Mouse (Mus musculus) Muller cell, postnatal 12 days (primary cell): ENCODE measurements around the gene Olfr819.
"Not testable (repeated sequence)": the region's sequence is repeated elsewhere in the genome, so short reads cannot be mapped to it uniquely, and the experiment has no call there.

ENCODE experiments used
- DNase-seq: peaks from one replicate; pipeline ENCODE4 v3.0.0-alpha.2; 2015; ENCODE audit errors: inconsistent ontology term

Olfr819 gene

GRCm38 (mm10) chr10:129967166-129967565 is at the start of gene Olfr819:
Gene Olfr819, minus strand, starts transcription at chr10:129967266.
- not testable (repeated sequence) for DNase-seq

- no peak for DNase-seq
These were observed 45.3 kb upstream of the Olfr819 start, which contains the start of gene Olfr820 for GRCm38 (mm10) chr10:130012321-130012720. Gene Olfr820, plus strand, starts transcription at chr10:130012621.

DNA sequence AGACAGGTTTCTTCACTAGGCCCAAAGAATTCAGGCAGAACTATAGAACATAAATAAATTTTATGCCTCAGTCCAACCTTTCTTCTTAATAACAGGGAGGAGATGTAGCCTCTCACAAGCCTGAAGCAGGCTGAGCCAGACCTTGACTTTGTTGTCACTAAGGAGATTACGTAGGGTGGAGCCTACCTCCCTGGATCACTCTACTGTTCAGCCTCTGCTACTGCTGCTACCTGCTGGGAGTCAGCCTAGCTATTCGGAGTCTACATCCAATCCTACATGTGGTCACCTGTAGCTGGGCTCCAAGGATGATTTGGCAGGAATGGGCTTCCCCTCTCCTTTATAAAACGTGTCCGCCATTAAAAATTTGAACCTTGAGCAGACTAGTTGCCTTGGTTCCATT is 38.3 kb upstream of the Olfr819 start:
- not testable (repeated sequence) for DNase-seq

DNA sequence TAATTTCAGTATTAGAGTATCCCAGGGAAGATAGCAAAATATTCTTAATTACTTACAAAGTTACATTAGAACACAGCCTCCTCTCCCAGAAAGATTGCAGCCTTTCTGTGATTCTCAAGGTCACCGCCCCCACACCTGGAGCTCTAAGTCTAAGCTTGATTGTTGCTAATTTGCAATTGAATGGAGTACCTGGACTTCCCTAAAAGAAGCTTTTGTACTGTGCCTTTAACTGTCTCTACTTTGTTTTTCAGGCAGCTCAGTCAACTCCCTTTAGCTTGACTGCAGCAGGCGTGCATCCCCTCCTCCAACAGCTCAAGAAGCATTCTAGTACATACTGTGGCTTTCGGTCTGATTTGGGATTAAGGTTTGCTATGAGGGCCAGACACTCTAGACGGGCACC is 37.0 kb upstream of the Olfr819 start:
- DNase-seq, result not testable (repeated sequence)

- not testable (repeated sequence) for DNase-seq
These were observed 17.9 kb upstream of the Olfr819 start, which contains the start of gene Gm10310 for GRCm38 (mm10) chr10:129984962-129985361. Gene Gm10310, minus strand, starts transcription at chr10:129985062.

DNA sequence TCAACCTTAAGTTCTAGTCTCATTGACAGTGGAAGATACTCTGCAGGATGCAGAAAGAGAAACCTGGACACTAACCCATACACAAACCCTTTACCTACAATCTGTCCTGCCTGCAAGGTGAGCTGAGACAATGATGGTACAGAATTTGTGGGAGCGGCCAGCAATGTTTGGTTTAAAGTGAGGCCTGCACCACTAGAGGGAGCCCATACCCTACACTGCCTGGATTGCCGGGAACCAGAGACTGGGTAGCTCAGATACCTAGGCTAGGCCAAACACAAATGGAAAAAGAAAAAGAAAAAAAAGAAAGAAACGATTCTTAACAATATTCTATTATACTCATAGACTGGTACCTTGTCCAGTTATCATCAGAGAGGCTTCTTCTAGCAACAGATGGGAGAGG is 14.8 kb upstream of the Olfr819 start:
- DNase-seq, result not testable (repeated sequence)

DNA sequence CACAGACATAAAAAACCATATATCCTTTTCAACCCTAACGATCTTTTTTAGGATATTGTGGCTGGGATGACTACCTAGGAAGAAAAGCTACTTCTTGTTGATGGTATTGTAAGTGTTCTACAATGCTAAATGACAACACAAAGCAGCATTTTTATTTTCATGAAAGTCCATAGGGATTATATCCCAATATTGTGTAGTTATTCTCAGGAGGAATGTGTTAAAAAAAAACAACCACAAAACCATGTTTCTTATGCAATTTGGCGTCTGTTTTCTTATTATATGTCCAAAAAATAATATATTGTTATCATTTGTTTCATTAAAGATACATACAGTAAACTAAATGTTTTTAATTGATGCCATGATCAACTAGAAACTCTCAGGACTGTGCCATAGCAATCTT is 9.0 kb upstream of the Olfr819 start, which contains the start of gene Olfr247:
TSS of gene Olfr247 (minus strand) at position 101 of the 400 bp plus-strand sequence.
- DNase-seq, result not testable (repeated sequence)

- not testable (repeated sequence) for DNase-seq
These were observed 5.9 kb upstream of the Olfr819 start for GRCm38 (mm10) chr10:129972994-129973393.

DNA sequence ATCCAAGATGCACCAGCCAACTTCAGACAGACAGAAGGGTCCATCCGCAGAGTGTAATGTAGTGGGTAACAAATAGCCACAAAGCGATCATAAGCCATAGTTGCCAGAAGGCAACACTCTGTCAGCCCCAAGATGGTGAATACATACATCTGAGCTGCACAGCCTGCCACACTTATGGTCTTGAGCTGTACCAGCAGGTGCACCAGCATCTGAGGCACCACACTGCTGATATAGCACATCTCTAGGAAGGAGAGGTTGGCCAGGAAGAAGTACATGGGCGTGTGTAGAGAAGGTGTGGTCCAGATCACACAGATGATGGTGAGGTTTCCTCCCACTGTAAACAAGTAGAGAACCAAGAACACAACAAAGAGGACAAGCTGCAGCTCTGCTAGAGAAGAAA is 834 bp downstream of the Olfr819 start:
- not testable (repeated sequence) for DNase-seq

DNA sequence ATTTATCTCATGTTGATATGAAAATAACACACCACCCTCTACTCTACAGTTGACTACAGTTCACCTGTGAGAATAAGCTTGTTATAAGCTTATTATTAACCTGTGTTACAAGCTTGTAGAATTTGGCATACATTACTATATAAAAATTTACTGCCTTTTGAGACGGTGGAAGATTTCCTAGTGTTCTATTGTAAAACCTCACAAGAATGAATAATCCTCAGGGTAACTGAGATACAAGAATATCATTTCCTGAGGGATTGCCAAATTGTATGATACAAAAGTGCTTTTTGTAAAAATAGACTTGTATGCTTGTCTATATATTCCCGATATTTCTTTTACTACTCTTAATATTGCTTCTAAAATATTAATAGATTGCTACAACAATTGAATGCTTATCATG is 18.1 kb downstream of the Olfr819 start, which contains the start of gene Olfr818:
TSS of gene Olfr818 (minus strand) at position 101 of the 400 bp plus-strand sequence.
- DNase-seq, result no peak

DNA sequence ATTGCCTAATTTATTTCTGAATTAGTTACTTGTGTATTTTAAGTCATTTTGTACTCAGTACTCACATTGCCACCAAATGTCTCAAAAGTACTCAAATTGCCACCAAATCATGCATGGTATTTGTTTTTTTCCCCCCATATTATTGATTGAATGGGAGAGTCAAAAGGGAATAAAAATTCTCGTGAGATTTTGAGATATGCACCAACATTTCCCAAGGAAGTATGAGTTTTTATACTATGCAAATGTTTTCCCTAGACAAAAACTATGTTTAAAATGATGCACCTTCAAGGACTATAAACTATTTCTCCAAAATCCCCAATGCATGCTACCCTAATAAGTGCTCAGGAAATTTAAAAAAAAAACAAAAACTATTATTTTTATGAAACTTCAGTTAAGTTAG is 51.6 kb downstream of the Olfr819 start, which contains the start of gene Olfr816:
TSS of gene Olfr816 (minus strand) at position 101 of the 400 bp plus-strand sequence.
- no peak for DNase-seq
